Mouse (Mus musculus) cortical plate, adult 2 months (tissue): ENCODE data around the gene Rnasel. TPM values are rescaled to one million over a fixed set of nuclear protein-coding genes. Genes with fewer than 3 reads are reported as not detected.

Source experiments
- H3K27ac ChIP-seq: fragments of 200-500 bp; 2 replicates; pipeline ENCODE4 v1.5.1; 2012; ENCODE audit warnings: low read length, control low read depth, inconsistent platforms; ENCODE audit not compliant: insufficient read depth
- H3K4me1 ChIP-seq: fragments of 200-500 bp; 2 replicates; pipeline ENCODE4 v1.6.1; 2011; ENCODE audit warnings: low read length; ENCODE audit not compliant: control insufficient read depth, insufficient read depth
- H3K4me3 ChIP-seq: fragments of 200-500 bp; 2 replicates; pipeline ENCODE4 v1.5.1; 2011; ENCODE audit warnings: mild to moderate bottlenecking, low read length, control low read depth; ENCODE audit not compliant: insufficient read depth
- CTCF ChIP-seq: fragments of 200-500 bp; IDR thresholded peaks from 2 replicates; pipeline ENCODE4 v1.5.1; 2011; ENCODE audit warnings: mild to moderate bottlenecking, control low read depth, low read length; ENCODE audit not compliant: insufficient read depth; ENCODE audit errors: extremely low read depth
- POLR2A ChIP-seq: fragments of 200-500 bp; IDR thresholded peaks from 2 replicates; pipeline ENCODE4 v1.6.1; 2011; ENCODE audit warnings: mild to moderate bottlenecking, low read length, control low read depth; ENCODE audit not compliant: insufficient read depth; ENCODE audit errors: extremely low read depth
- polyA plus RNA-seq: library from polyadenylated mRNA; depleted of rRNA; stranded (reverse); fragments of >200 nt; gene quantifications from 2 replicates; pipeline ENCODE4 v1.2.3, GENCODE M21; 2012; rRNA removed

Rnasel gene
- 15.0 and 17.5 TPM in 2 replicates for polyA plus RNA-seq

GRCm38 (mm10) chr1:153749211-153749801 lies at the start of gene Rnasel:
TSS of gene Rnasel (plus strand) at chr1:153749426.
- no peak for TF ChIP-seq POLR2A
- peak; percentile 80 for TF ChIP-seq CTCF
- Histone ChIP-seq H3K27ac (no peak within 1 kb of the TSS), H3K4me3 (peak within 1 kb of the TSS; percentile 24), H3K4me1 (no peaks in the 10 kb centered on the region)

GRCm38 (mm10) chr1:153700448-153701063 lies 48.7 kb upstream of the Rnasel start:
- Histone ChIP-seq H3K4me1 (no peaks in the 10 kb centered on the region), H3K27ac (no peak overlapping the region), H3K4me3 (no peak overlapping the region)
- TF ChIP-seq POLR2A (no peak), CTCF (no peak)

- TF ChIP-seq POLR2A (no peak), CTCF (no peak)
- H3K4me1 ChIP-seq, result no peaks in the 10 kb centered on the region
- no peak overlapping the region for H3K27ac ChIP-seq
- no peak overlapping the region for H3K4me3 ChIP-seq
Measured at GRCm38 (mm10) chr1:153701461-153701860, 47.8 kb upstream of the Rnasel start.

DNA sequence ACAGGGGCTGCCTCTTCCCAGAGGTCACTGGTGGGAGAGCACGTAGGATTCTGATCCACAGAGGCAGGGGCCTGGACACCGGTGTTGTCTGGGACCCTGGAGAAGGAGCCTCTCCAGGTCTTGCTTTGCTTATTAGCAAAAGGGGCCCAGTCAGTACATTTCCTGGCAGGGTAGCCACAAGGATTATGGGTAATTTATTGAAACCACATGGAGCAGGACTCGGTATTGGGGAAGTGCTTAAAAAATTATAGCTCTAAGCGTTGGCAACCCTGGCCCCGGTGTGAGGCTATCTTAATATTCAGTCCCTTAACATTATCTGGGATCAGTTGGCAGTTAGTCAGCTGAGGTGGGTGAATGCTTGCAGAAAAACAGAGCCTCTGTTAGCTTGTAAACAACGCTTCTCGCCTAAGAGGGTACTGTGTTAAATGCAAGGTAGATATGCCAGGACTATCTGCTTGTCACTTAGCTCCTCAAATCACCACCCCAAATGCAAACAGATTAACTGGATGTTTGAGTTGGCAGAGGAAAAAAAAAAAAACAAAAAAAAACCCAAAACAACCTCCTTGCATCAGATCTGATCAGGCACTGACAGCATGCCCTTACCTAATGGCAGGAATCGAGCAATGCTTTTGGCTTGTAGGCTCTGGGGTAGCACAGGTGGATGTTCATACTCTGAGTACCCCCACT lies 46.9 kb upstream of the Rnasel start:
- H3K4me3 ChIP-seq, result no peak overlapping the region
- H3K27ac ChIP-seq, result no peak overlapping the region
- no peaks in the 10 kb centered on the region for H3K4me1 ChIP-seq
- TF ChIP-seq CTCF (no peak), POLR2A (no peak)

DNA sequence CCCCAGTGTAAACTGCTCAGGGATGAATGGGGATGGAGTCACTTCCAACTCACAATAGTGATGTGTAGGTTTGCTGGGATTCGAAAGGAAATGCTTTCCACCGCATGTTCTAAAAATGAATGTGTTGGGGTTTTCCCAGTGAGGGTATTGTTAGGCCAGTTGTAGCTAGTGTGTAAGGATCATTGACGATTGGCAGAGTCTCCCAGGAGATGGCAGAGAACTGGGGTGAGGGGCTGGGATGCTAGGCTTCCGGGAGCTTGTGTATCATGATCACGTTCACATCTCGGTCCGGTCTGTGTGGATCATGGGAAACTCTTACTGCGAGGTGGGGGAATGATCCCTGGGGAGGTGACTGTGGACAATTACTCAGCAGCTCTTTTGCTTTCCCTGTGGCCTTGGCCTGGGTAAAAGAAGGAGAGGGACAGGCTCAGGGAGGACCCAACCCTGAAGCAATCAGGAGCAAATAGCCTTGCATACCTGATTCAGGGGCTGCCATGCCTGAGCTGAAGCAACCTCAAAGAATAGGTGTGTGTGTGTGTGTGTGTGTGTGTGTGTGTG lies 46.3 kb upstream of the Rnasel start:
- Histone ChIP-seq H3K4me1 (no peaks in the 10 kb centered on the region), H3K4me3 (no peak overlapping the region), H3K27ac (no peak overlapping the region)
- no peak for TF ChIP-seq CTCF
- TF ChIP-seq POLR2A, result no peak

- TF ChIP-seq CTCF (no peak), POLR2A (no peak)
- no peak overlapping the region for H3K27ac ChIP-seq
- no peaks in the 10 kb centered on the region for H3K4me1 ChIP-seq
- H3K4me3 ChIP-seq, result no peak overlapping the region
Measured at GRCm38 (mm10) chr1:153703445-153703991, 45.7 kb upstream of the Rnasel start.

- TF ChIP-seq POLR2A, result no peak
- TF ChIP-seq CTCF, result no peak
- Histone ChIP-seq H3K27ac (no peak overlapping the region), H3K4me3 (no peak overlapping the region)
Measured at GRCm38 (mm10) chr1:153704174-153704573, 45.1 kb upstream of the Rnasel start.

GRCm38 (mm10) chr1:153704996-153705395 lies 44.2 kb upstream of the Rnasel start:
- TF ChIP-seq CTCF (no peak), POLR2A (no peak)
- Histone ChIP-seq H3K27ac (no peak overlapping the region), H3K4me1 (no peaks in the 10 kb centered on the region), H3K4me3 (no peak overlapping the region)

More at GRCm38 (mm10) chr1:153704174-153704573, 45.1 kb upstream of the Rnasel start:
- no peaks in the 10 kb centered on the region for H3K4me1 ChIP-seq

DNA sequence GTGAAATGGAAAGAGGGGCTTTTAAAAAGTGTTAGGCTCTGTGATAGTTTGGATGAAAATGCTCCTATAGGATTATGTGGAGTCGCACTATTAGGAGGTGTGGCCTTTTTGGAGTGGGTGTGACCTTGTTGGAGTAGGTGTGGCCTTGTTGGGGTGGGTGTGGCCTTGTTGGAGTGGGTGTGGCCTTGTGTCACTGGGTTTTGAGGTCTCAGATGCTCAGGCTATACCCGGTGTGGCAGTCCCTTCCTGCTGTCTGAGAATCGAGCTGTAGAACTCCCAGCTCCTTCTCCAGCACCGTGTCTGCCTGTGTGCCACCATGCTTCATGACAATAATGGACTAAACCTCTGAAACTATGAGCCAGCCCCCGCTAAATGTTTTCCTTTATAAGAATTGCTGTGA lies 40.6 kb upstream of the Rnasel start:
- Histone ChIP-seq H3K4me1 (no peaks in the 10 kb centered on the region), H3K27ac (no peak overlapping the region), H3K4me3 (no peak overlapping the region)
- TF ChIP-seq CTCF (no peak), POLR2A (no peak)
